Mouse (Mus musculus) forebrain, embryonic 14.5 days (tissue): ENCODE measurements around the gene Zg16. TPM values are rescaled to one million over a fixed set of nuclear protein-coding genes. Genes with fewer than 3 reads are reported as not detected.

Experiments
- ATAC-seq: fragments of 200-750 bp; cut with Nextera tagmentation; 2 replicates; pipeline ENCODE4 v1.8.0; 2017; ENCODE audit warnings: mild to moderate bottlenecking, moderate library complexity
- DNase-seq: peaks from one replicate; pipeline ENCODE4 v3.0.0-alpha.2; 2015; ENCODE audit warnings: low spot score
- H3K27ac ChIP-seq: fragments of 300-500 bp; sonication (generic); 2 replicates; pipeline ENCODE4 v1.5.1; 2014; ENCODE audit warnings: low read depth, mild to moderate bottlenecking, control low read depth, low read length, moderate library complexity
- H3K27me3 ChIP-seq: fragments of 300-500 bp; sonication (generic); replicated peaks from 2 replicates; pipeline ENCODE4 v1.6.1; 2014; ENCODE audit warnings: low read length, control low read depth, mixed read lengths; ENCODE audit not compliant: control insufficient read depth, insufficient read depth
- H3K36me3 ChIP-seq: fragments of 300-500 bp; sonication (generic); 2 replicates; pipeline ENCODE4 v1.6.1; 2014; ENCODE audit warnings: low read length, control low read depth; ENCODE audit not compliant: control insufficient read depth, insufficient read depth
- H3K4me1 ChIP-seq: fragments of 300-500 bp; sonication (generic); 2 replicates; pipeline ENCODE4 v1.6.1; 2014; ENCODE audit warnings: antibody characterized with exemption, low read length, control low read depth; ENCODE audit not compliant: control insufficient read depth, insufficient read depth
- H3K4me2 ChIP-seq: fragments of 300-500 bp; sonication (generic); 2 replicates; pipeline ENCODE4 v1.6.1; 2014; ENCODE audit warnings: mild to moderate bottlenecking, control low read depth, low read length
- H3K4me3 ChIP-seq: fragments of 300-500 bp; sonication (generic); 2 replicates; pipeline ENCODE4 v1.5.1; 2014; ENCODE audit warnings: low read depth, low read length, control low read depth
- H3K9ac ChIP-seq: fragments of 300-500 bp; sonication (generic); 2 replicates; pipeline ENCODE4 v1.6.1; 2014; ENCODE audit warnings: mild to moderate bottlenecking, low read length, control low read depth, moderate library complexity
- H3K9me3 ChIP-seq: fragments of 300-500 bp; sonication (generic); replicated peaks from 2 replicates; pipeline ENCODE4 v1.6.1; 2016; ENCODE audit warnings: low read length, control low read depth, mixed read lengths; ENCODE audit not compliant: control insufficient read depth
- WGBS: fragments of 180-500 bp; shearing (Covaris S2); extraction: QIAGEN DNeasy Blood & Tissue Kit; methylation state at CpG from one replicate; pipeline ENCODE4 v1.1.7; 2014; 5-methylcytosine and 5-hydroxymethylcytosine counted together
- polyA plus RNA-seq: library from polyadenylated mRNA; unstranded; fragments of >200 nt; fragmentation: Nextera tagmentation; extraction: Ambion mirVana; gene quantifications from 2 replicates; pipeline ENCODE4 v1.2.1, GENCODE M21; 2014

Zg16 gene
- polyA plus RNA-seq, 1 experiment from 2014 or later: not detected

- Histone ChIP-seq H3K36me3 (no peaks in the 10 kb centered on the region), H3K9ac (no peak overlapping the region), H3K4me1 (no peaks in the 10 kb centered on the region), H3K4me2 (no peak overlapping the region), H3K27ac (no peak overlapping the region), H3K9me3 (no peaks in the 10 kb centered on the region), H3K4me3 (no peak overlapping the region), H3K27me3 (no peaks in the 10 kb centered on the region)
- no peak for DNase-seq
- no peak for ATAC-seq
- 57% methylated on average over 5 of the region's 5 CpGs for WGBS
Observed at GRCm38 (mm10) chr7:127117948-127118347, 30.8 kb upstream of the Zg16 start.

- DNase-seq: no peak
- ATAC-seq: no peak
- no peak overlapping the region for H3K27ac ChIP-seq
- no peak overlapping the region for H3K4me2 ChIP-seq
- WGBS: 58% methylated on average over 11 of the region's 11 CpGs
- no peak overlapping the region for H3K4me3 ChIP-seq
- H3K36me3 ChIP-seq: no peaks in the 10 kb centered on the region
- H3K27me3 ChIP-seq: no peaks in the 10 kb centered on the region
- H3K4me1 ChIP-seq: no peaks in the 10 kb centered on the region
- no peaks in the 10 kb centered on the region for H3K9me3 ChIP-seq
- no peak overlapping the region for H3K9ac ChIP-seq
Observed at GRCm38 (mm10) chr7:127116331-127116935, 29.3 kb upstream of the Zg16 start.

- DNase-seq (no peak), ATAC-seq (no peak)
- H3K4me3 ChIP-seq: no peak overlapping the region
- no peaks in the 10 kb centered on the region for H3K4me1 ChIP-seq
- no peaks in the 10 kb centered on the region for H3K36me3 ChIP-seq
- 88% methylated on average over 11 of the region's 11 CpGs for WGBS
- no peak overlapping the region for H3K9ac ChIP-seq
- H3K9me3 ChIP-seq: no peaks in the 10 kb centered on the region
- H3K4me2 ChIP-seq: no peak overlapping the region
- no peaks in the 10 kb centered on the region for H3K27me3 ChIP-seq
- no peak overlapping the region for H3K27ac ChIP-seq
Observed at GRCm38 (mm10) chr7:127114920-127115319, 27.8 kb upstream of the Zg16 start.

- no peak overlapping the region for H3K27ac ChIP-seq
- ATAC-seq (no peak), DNase-seq (peak; percentile 53)
- no peaks in the 10 kb centered on the region for H3K9me3 ChIP-seq
- no peak overlapping the region for H3K4me3 ChIP-seq
- no peaks in the 10 kb centered on the region for H3K36me3 ChIP-seq
- H3K4me1 ChIP-seq: no peaks in the 10 kb centered on the region
- H3K4me2 ChIP-seq: no peak overlapping the region
- H3K9ac ChIP-seq: no peak overlapping the region
- WGBS: 51% methylated on average over 12 of the region's 12 CpGs
- no peaks in the 10 kb centered on the region for H3K27me3 ChIP-seq
Observed at GRCm38 (mm10) chr7:127113614-127114259, 26.6 kb upstream of the Zg16 start.

GRCm38 (mm10) chr7:127112921-127113597 is 25.9 kb upstream of the Zg16 start:
- Histone ChIP-seq H3K27ac (no peak overlapping the region), H3K9me3 (no peaks in the 10 kb centered on the region), H3K4me2 (no peak overlapping the region), H3K36me3 (no peaks in the 10 kb centered on the region), H3K9ac (no peak overlapping the region), H3K4me1 (no peaks in the 10 kb centered on the region), H3K27me3 (no peaks in the 10 kb centered on the region), H3K4me3 (no peak overlapping the region)
- ATAC-seq: no peak
- 52% methylated on average over 9 of the region's 9 CpGs for WGBS
- no peak for DNase-seq

GRCm38 (mm10) chr7:127112251-127112841 is 25.2 kb upstream of the Zg16 start:
- no peak for DNase-seq
- no peak for ATAC-seq
- no peak overlapping the region for H3K9ac ChIP-seq
- no peaks in the 10 kb centered on the region for H3K27me3 ChIP-seq
- no peaks in the 10 kb centered on the region for H3K9me3 ChIP-seq
- H3K4me2 ChIP-seq: no peak overlapping the region
- H3K4me3 ChIP-seq: no peak overlapping the region
- no peaks in the 10 kb centered on the region for H3K36me3 ChIP-seq
- H3K4me1 ChIP-seq: no peaks in the 10 kb centered on the region
- 80% methylated on average over 12 of the region's 12 CpGs for WGBS
- no peak overlapping the region for H3K27ac ChIP-seq

- H3K4me3 ChIP-seq: no peak overlapping the region
- H3K27me3 ChIP-seq: no peaks in the 10 kb centered on the region
- ATAC-seq (no peak), DNase-seq (peak; percentile 47)
- no peak overlapping the region for H3K4me2 ChIP-seq
- 44% methylated on average over 6 of the region's 6 CpGs for WGBS
- no peaks in the 10 kb centered on the region for H3K9me3 ChIP-seq
- no peaks in the 10 kb centered on the region for H3K36me3 ChIP-seq
- H3K9ac ChIP-seq: no peak overlapping the region
- H3K4me1 ChIP-seq: no peaks in the 10 kb centered on the region
- H3K27ac ChIP-seq: no peak overlapping the region
Observed at GRCm38 (mm10) chr7:127111461-127111860, 24.3 kb upstream of the Zg16 start.

GRCm38 (mm10) chr7:127110239-127111007 is 23.3 kb upstream of the Zg16 start:
- Histone ChIP-seq H3K27ac (no peak overlapping the region), H3K4me2 (no peak overlapping the region), H3K36me3 (no peaks in the 10 kb centered on the region), H3K4me1 (no peaks in the 10 kb centered on the region), H3K27me3 (no peaks in the 10 kb centered on the region), H3K9me3 (no peaks in the 10 kb centered on the region), H3K9ac (no peak overlapping the region), H3K4me3 (no peak overlapping the region)
- 50% methylated on average over 18 of the region's 18 CpGs for WGBS
- peak; percentile 88 for DNase-seq
- peak; percentile 71; the same call in 1 of the 2 replicates for ATAC-seq
